Mouse (Mus musculus) brain, embryonic 14.5 days (tissue): ENCODE results near the gene Bmper.

ENCODE experiments used
- CTCF ChIP-seq: fragments of 200-500 bp; IDR thresholded peaks from 2 replicates; pipeline ENCODE4 v1.5.1; 2012; ENCODE audit warnings: inconsistent platforms, mild to moderate bottlenecking, moderate library complexity, borderline replicate concordance; ENCODE audit not compliant: insufficient read depth, insufficient read length; ENCODE audit errors: extremely low read depth
- POLR2A ChIP-seq: fragments of 200-500 bp; IDR thresholded peaks from 2 replicates; pipeline ENCODE4 v1.6.1; 2012; ENCODE audit warnings: mild to moderate bottlenecking, inconsistent platforms, borderline replicate concordance; ENCODE audit not compliant: poor library complexity, insufficient read depth, insufficient read length, severe bottlenecking; ENCODE audit errors: extremely low read depth

DNA sequence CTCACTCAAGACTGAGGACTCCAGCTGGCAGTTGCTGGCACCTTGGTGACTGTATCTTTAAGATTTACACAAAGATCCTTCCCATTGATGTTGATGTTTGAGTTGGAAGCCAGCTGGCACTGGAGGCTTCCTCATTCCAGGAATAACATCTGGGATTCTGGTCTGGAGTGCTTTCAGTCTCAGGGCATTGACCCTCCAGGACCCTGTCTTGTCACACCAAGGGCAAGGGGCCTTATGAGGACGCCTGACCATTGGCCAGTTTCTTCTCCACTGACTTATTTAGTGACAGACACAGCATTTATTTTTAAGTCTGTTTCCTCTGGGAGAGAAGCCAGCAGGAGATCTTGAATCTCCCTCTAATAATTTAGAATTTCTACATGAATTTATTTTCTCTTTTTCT lies 247.0 kb downstream of the Bmper start:
- no peak for TF ChIP-seq CTCF
- TF ChIP-seq POLR2A, result no peak
